Mouse (Mus musculus) lung, adult 18-20 months (tissue): Measurements from ENCODE around the gene Hcn2.
"Not testable (repeated sequence)": the region's sequence is repeated elsewhere in the genome, so short reads cannot be mapped to it uniquely, and the experiment has no call there.

Source experiments
- DNase-seq, 2 experiments: peaks; one replicate each; pipeline ENCODE4 v3.0.0; 2022; ENCODE audit warnings: mixed read lengths in 2 of 2

The Hcn2 gene

GRCm38 (mm10) chr10:79688720-79689119 lies 27.7 kb upstream of the Hcn2 start, which contains the start of gene Gzmm:
TSS of gene Gzmm (plus strand) at chr10:79689020.
- DNase-seq = no peak

GRCm38 (mm10) chr10:79689178-79689577 lies 27.3 kb upstream of the Hcn2 start:
- no peak for DNase-seq

- no peak for DNase-seq
Observed at GRCm38 (mm10) chr10:79691986-79692548, 24.4 kb upstream of the Hcn2 start.

- no peak for DNase-seq
Observed at GRCm38 (mm10) chr10:79693580-79694378, 22.7 kb upstream of the Hcn2 start.

DNA sequence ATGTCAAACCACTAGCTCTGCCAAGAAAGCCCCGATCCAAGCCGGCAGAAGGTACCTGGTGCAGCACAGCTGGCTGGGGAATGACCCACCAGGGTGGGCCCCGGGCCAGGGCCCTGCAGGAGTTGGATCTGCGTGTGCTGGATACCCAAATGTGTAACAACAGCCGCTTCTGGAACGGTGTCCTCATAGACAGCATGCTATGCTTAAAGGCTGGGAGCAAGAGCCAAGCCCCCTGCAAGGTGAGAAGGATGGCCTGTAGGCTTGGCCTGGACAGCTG lies 22.1 kb upstream of the Hcn2 start:
- DNase-seq = no peak

GRCm38 (mm10) chr10:79695231-79696128 lies 21.0 kb upstream of the Hcn2 start:
- DNase-seq = peak; percentile 80 to 83

DNA sequence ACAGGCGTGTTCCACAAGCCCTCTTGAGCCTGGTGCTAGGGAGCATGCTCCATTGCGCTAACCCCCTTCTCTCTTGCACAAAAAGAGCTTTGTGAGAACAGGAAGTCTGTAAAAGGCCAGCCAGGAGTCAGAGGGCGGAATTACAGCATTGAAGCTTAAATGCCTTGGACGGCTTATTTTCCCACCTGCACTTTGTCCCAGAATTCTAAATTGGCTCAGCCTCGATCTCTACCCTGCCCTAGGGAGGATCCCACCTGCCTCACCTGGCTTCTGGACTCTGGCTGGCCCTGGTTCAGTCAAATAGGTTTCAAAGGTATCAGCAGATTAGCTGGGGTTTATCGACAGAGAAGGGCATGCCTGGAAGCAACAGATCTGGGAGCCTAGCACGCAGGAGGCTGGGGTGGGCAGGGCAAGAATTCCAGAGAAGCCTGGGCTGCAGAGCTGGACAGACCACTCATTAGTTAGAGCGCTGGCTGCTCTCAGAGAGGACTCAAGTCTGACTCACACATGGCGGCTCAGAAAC lies 20.2 kb upstream of the Hcn2 start:
- peak; percentile 56 to 58 for DNase-seq

GRCm38 (mm10) chr10:79697916-79698315 lies 18.5 kb upstream of the Hcn2 start:
- DNase-seq = no peak

- DNase-seq = no peak
Observed at GRCm38 (mm10) chr10:79698459-79698858, 18.0 kb upstream of the Hcn2 start.

DNA sequence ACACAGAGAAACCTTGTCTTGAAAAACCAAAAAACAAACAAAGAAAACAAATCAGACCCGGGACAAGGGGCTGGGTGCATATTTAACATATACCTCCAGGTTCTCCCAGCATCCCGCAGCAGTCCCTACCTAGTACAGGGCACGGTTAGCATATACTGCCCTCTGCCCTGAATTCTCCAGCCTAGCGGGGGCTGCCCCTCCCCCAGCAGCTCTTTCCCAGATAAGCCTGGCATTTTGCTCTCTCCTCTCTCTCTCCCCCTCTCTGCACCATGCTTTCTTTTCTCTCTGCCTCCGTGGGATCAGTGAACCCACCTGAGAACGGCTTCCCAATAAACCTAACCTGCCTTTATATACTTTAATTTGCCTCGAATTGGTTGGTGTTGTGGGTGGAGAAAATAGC lies 15.8 kb upstream of the Hcn2 start:
- no peak for DNase-seq

DNA sequence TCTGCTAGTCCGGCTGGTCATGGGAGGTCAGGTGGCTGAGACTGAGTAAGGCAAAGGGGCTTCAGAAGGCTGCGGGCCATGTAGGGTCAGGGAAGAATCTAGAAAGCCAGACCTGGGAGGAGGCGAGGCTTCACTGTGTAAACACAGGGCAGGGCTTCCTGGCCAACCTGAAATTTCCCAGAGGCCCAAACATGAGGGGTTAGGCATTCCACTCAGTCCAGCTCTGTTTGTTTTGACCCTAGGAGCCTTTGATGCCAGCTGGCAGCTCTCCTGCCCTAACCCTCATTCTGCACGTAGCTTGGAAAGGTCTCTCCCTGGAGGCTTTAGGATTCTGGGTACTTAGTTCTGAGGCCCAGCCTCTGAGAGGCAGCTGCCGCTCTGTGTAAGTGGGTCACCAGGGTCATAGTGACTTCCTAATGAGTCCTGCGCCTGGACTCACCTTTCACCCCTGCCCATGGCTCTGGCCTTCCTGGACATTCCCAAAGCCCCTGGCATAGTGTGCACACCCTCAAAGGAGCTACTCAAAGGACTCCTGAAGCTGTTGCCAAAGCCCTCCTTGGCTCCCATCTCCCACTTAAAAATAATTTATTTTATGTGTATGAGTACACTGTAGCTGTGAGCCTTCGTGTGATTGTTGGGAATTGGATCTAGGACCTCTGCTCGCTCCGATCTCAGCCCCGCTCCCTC lies 14.8 kb upstream of the Hcn2 start:
- DNase-seq = peak; percentile 90 to 93

DNA sequence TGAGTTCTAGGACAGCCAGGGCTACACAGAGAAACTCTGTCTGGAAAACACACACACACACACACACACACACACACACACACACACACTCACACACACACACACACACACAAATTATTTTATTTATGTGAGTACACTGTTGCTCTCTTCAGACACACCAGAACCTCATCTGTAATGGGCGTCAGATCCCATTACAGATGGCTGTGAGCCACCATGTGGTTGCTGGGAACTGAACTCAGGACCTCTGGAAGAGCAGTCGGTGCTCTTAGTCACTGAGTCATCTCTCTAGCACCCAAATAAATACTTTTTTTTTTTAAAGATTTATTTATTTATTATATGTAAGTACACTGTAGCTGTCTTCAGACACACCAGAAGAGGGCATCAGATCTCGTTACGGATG lies 13.5 kb upstream of the Hcn2 start:
- DNase-seq = not testable (repeated sequence)

DNA sequence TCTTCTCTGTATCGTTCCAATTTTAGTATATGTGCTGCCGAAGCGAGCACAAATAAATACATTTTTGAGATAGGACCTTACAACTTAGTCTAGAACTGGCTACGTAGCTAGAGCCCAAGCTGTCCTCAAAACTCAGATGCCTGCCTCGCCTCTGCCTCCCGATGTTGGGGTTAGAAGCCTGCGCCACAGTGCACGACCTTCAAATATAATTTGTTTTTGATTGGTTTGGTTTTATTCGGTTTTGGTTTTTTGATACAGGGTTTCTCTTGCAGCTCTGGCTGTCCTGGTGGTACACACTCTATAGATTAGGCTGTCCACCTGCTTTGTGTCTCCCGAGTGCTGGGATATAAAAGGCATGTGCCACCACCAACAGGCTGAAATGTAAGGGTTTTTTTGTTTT lies 12.9 kb upstream of the Hcn2 start:
- DNase-seq = no peak

DNA sequence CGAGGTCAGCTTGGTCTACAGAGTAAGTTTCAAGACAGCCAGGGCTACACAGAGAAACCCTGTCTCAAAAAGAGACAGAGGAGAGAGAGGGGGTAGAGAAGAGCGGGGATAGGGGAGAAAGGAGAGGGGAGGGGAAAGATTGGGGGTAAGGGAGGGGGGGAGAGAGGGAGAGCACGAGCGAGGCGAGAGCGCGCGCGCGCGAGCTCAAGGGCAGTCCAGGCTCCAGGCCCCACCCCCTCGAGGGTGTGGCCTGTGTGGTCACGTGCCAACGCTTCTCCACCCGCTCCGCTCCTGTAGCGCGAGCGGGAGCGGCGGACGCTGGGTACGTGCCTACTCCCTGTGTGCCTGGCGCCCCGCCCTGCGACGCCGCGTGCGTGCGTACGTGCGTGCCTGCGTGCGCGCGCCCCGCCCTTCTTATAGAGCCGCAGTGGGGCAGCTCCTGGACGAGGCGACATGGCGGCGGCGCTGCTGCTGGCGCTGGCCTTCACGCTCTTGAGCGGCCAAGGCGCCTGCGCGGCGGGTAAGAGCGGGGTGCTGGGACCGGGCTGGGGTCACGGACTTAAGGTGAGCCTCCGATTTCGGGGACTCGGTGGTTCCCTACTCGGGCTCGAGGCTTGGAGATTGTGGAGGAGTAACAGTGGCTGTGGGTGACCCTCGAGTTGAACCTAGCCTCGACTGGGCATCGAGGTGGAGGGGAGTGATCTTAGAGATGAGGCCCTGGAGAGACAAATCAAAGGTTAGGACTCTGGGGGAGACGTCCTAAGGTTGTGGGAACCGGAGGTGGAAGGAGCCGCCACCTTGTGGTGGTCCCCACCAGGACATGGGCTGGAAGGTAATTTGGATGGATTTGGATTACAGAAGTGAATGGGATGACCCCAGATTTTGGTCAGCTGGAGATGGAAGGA lies 12.1 kb upstream of the Hcn2 start, which contains the start of gene Bsg:
Gene Bsg, plus strand, starts transcription at position 427 of the 905 bp plus-strand sequence.
- DNase-seq = peak; percentile 98 to 99

DNA sequence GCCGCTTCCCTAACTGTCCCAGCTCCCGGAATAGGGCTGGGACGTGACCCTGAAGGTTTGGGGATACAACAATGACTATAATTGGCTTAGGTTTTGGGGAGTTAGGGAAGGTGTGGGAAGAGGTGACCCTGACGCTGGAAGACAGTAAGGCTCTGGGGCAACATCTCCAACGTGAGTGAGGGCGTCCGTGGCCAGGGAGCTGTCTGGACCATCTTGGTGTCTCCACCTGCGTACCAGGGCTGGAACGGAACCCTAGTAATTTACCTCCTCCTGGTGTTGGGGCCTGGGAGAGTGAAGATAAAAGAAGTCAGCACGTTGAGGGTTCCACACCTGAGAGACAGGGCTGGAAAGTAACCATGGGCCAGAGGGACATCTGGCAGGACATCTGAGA lies 11.5 kb upstream of the Hcn2 start:
- no peak for DNase-seq

DNA sequence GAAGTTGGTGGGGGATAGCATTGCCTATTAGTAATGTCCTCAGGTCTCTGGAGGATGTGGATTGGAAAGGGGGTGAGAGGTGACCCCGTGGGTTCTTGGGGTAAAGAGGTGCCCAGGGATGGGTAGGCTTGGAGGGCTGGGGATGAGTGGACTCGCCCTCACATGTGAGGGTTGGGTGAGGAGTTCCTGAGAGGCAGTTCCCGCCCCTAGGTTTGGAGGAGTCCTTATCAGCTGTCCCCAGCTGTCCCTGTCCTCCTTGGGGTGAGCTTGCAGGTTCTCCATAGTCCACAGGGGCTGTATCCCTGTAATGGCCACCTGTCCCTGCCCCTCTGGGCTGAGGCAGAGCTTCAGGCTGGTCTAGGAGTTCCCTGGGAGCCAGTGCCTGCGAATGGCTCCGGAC lies 10.5 kb upstream of the Hcn2 start:
- no peak for DNase-seq

GRCm38 (mm10) chr10:79706406-79707094 lies 9.9 kb upstream of the Hcn2 start:
- DNase-seq = no peak

DNA sequence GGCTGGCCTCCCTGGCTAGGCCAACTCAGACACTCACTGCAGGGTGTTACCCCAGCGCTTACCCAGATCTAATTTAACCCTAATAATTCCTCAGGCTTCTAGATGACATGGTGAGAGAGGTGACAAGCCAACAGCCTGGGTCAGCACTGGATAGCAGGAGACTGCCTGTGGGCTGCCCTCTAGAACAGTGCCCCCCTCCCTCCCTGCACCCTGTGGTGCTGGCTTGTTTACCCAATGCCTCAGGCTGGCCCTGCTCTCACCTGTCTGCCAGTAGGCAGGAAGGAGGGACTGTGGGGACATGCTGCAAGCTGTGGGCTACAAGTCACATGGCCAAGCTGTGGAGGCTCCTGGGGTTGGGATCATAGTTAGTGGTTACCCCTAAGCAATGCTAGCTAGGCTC lies 9.3 kb upstream of the Hcn2 start:
- DNase-seq = no peak

- no peak for DNase-seq
Observed at GRCm38 (mm10) chr10:79707759-79708158, 8.7 kb upstream of the Hcn2 start.

DNA sequence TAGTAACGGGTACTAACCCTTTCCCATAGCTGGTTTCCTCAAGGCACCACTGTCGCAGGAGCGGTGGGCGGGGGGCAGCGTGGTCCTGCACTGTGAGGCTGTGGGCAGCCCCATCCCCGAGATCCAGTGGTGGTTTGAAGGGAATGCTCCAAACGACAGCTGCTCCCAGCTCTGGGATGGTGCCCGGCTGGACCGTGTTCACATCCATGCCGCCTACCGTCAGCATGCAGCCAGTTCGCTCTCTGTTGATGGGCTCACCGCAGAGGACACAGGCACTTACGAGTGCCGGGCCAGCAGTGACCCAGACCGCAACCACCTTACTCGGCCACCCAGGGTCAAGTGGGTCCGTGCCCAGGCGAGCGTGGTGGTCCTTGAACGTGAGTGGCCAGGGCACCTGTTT lies 7.8 kb upstream of the Hcn2 start:
- peak in 1 of 2 experiments; percentile 51 for DNase-seq

DNA sequence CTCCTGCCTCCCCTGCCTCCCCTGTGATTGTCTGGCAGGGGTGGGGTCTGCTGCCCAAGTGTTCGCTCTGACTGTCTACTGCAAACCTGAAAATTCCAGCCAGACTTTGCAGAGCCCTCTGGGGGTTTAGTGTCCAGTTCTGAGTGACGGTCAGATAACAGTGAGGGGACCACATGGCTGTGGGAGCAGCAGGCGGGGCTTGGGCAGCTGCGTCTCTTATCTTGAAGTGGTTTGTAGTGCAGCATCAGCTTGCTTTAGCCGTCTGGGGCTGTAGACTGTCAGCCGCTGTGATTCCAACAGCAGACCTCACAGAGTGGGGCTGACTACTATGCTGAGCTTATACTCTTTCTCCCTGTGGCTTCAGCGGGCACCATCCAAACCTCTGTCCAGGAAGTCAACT lies 7.1 kb upstream of the Hcn2 start:
- no peak for DNase-seq
